Mouse (Mus musculus): ENCODE results near the gene Spaca9.

Spaca9 gene

DNA sequence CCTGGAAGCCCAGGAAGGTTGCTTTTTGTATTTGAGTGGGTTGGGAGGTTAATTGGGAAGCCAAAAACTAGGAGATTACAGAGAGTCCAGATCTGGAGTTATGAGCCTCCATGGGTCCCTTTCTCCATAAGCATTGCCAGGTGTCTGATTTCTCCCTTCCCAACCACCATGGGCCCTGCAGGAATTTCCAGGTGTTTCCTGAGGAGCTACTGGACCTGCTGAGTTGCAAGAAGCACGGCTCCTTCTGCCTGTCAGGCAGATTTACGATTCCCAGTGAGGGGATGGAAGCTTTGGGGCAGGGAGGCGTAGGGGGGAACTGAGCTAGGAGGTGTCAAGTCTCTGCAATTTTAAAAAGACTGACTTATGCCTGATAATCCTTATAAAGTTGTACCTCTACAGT lies 33.7 kb downstream of the Spaca9 start:
- no peak for DNase-seq (ENCODE audit: low spot score in 2 of 2)

DNA sequence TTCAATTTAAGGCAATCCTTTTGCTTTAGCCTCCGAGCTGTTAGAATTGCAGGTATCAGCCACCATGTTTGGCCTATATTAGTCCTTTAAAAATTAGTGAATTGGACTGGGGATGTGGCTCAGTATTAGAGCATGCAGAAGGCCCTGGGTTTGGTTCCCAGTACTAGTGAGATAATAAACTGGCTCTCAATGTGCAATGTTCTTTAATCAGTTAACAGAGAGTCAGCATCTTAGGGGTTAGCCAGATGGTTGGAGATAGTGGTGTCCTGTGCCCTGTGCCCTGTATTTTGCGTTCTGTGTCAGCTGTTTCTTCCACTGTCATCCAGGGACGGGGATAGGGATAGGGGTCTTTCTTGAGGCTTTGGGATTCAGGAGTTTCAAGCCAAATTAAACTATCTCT lies 36.6 kb downstream of the Spaca9 start:
- no peak for DNase-seq (ENCODE audit: low spot score in 2 of 2)

DNA sequence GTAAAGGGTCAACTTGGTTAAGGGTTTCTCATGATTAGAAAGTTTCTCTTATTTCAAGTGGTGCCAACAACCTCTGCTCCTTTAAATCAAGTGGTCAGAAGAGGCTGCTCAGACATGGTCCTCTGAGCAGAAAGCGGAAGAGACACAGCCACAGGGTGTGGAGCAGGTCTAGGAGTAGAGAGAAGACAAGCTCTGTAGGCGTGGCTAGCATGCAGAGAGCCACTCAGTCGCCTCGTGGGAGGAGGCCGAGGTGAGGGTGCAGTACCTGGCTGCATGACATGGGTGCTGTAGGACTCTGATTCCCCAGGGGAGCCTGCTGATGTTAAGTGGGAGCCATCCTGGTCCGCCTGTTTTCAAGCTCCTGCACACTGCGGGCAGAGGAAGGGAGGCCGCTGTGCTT lies 43.3 kb downstream of the Spaca9 start:
- no peak for DNase-seq (ENCODE audit: low spot score in 2 of 2)

DNA sequence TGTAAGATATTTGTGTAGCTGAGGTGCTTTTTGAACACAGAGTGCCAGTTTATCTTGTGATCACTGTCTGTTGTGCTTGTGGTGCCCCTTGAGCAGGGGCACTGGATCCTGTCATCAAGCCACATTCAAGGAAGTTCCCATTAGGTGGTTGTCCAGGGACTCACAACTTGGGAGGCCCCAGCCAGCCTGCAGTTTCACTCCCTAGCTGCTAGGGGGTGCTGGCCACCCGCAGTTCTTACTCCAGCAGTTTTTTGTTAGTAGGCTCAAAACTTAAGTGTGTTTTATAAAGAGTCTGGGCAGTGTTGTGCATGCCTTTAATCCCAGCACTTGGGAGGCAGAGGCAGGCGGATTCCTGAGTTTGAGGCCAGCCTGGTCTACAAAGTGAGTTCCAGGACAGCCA lies 45.2 kb downstream of the Spaca9 start:
- no peak for DNase-seq (ENCODE audit: low spot score in 2 of 2)

DNA sequence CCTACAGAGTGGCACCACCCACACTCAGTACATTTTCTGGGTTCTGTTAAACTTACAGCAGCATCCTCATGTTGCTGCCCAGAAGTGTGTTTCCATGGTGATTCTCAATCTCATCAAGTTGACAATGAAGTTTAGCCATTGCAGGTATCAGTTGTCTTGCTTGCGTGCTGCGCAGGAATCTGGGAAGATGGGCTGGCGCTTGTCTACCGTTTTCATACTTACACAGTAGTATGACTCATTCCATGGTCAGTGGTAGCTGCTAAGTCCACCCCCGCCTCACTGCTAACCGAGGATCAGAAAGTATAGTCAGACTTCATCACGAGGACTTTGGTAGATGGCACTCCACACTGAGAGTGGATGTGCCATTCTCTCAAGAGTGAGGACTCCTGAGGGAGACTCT lies 46.2 kb downstream of the Spaca9 start:
- no peak for DNase-seq (ENCODE audit: low spot score in 2 of 2)

DNA sequence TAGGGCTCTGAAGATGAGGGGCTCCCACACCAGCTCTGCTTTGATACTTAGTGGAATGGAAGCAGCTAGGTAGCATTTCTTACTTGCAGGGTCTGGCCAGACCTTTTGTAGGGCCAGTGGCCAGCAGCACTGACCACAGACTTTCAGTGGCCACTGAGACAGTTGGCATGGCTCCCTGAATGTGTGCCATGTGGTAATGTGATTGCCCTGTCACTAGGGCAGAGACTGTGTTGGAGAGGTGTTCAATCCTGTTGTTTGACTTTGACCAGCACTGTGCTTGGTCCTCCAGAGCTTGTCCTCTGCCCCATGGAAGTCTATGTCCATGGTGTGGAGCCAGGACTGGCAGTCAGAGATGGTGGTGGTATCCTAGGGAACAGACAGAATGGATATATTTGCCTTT lies 49.0 kb downstream of the Spaca9 start:
- no peak for DNase-seq (ENCODE audit: low spot score in 2 of 2)

DNA sequence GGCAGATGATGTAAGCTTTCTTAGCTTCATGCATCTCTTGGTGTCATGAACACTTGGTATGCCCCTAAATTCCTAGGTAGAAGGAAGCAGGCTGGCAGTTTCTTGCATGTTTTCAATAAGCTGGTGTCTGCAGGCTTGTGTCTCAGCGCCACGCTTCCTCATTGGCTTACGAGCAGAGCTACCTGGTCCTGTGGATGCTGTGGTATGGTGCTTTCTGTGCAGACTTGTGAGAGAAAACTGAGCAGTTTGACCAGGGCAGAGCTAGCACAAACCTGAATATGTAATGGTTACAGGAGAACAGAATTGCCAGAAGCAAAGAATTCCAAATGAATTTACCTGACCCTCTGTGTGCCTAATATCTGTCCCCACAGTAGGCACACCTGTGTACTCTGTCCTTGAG lies 56.4 kb downstream of the Spaca9 start:
- DNase-seq (ENCODE audit: low spot score in 2 of 2), result no peak

All from frontal cortex, postnatal 10 days (tissue).